Comparison of ENCODE assay signal across 16 mouse cellular contexts in genomic region chr3:116105713-116106112, GRCm38 (mm10). TPM values are rescaled to one million over a fixed set of nuclear protein-coding genes. Genes with fewer than 3 reads are reported as not detected.
DNase-seq lines count a peak whose midpoint lies in the region; ATAC-seq lines count a peak whose summit lies in the region.
"Had no signal": no experiment of that assay in that cellular context is flagged by ENCODE, and none has a peak within 500 bp of the region (broad histone marks: within the 10 kb centered on the region; RNA-seq: fewer than 3 reads in every experiment).

No protein-coding gene starts in this region.

- H3K27ac ChIP-seq in heart, embryonic 11.5 days (ENCODE audit: low read depth, low read length): no peak overlapping the region
- no peak overlapping the region for H3K27ac ChIP-seq in embryonic facial prominence, embryonic 11.5 days (replicated peaks; ENCODE audit: low read depth, low read length)
- H3K27ac ChIP-seq in hindbrain, embryonic 12.5 days: peak overlapping the region; percentile 41; the same call in 1 of the 2 replicates
- no peak overlapping the region for H3K27ac ChIP-seq in midbrain, embryonic 15.5 days
- H3K27ac ChIP-seq: gastrocnemius, adult 2 months; liver, embryonic 15.5 days had no signal

- no peaks in the 10 kb centered on the region for H3K27me3 ChIP-seq in heart, embryonic 11.5 days (ENCODE audit: control insufficient read depth, insufficient read depth, low read length)
- no peaks in the 10 kb centered on the region for H3K27me3 ChIP-seq in embryonic facial prominence, embryonic 11.5 days (ENCODE audit: control insufficient read depth, insufficient read depth, low read length)
- no peaks in the 10 kb centered on the region for H3K27me3 ChIP-seq in hindbrain, embryonic 12.5 days
- H3K27me3 ChIP-seq in midbrain, embryonic 15.5 days (replicated peaks): no peaks in the 10 kb centered on the region
- H3K27me3 ChIP-seq: liver, embryonic 15.5 days had no signal

- H3K4me3 ChIP-seq in heart, embryonic 11.5 days (ENCODE audit: low read depth, low read length): no peak overlapping the region
- no peak overlapping the region for H3K4me3 ChIP-seq in embryonic facial prominence, embryonic 11.5 days (ENCODE audit: low read depth, low read length)
- H3K4me3 ChIP-seq in hindbrain, embryonic 12.5 days: peak overlapping the region; percentile 24; the same call in 1 of the 2 replicates
- no peak overlapping the region for H3K4me3 ChIP-seq in midbrain, embryonic 15.5 days
- H3K4me3 ChIP-seq: liver, embryonic 15.5 days; myocyte had no signal

- H3K4me1 ChIP-seq in heart, embryonic 11.5 days (ENCODE audit: control insufficient read depth, insufficient read depth, low read length): no peaks in the 10 kb centered on the region
- no peaks in the 10 kb centered on the region for H3K4me1 ChIP-seq in embryonic facial prominence, embryonic 11.5 days (ENCODE audit: control insufficient read depth, insufficient read depth, low read length)
- H3K4me1 ChIP-seq in hindbrain, embryonic 12.5 days: peaks cover 4% of the 10 kb centered on the region
- H3K4me1 ChIP-seq in midbrain, embryonic 15.5 days: no peaks in the 10 kb centered on the region; the same call in none of the 2 replicates
- H3K4me1 ChIP-seq: liver, embryonic 15.5 days had no signal

- peak overlapping the region; percentile 64; the same call in 1 of the 2 replicates for H3K4me2 ChIP-seq in heart, embryonic 11.5 days
- no peak overlapping the region for H3K4me2 ChIP-seq in embryonic facial prominence, embryonic 11.5 days (ENCODE audit: low read depth, low read length)
- peak overlapping the region; percentile 53 for H3K4me2 ChIP-seq in hindbrain, embryonic 12.5 days (replicated peaks)
- peak overlapping the region; percentile 58 for H3K4me2 ChIP-seq in midbrain, embryonic 15.5 days

- WGBS in heart, embryonic 11.5 days (ENCODE audit: insufficient replicate concordance): 87% methylated on average over 5 of the region's 5 CpGs
- 68% methylated on average over 5 of the region's 5 CpGs for WGBS in embryonic facial prominence, embryonic 11.5 days
- WGBS in hindbrain, embryonic 12.5 days: 86% methylated on average over 5 of the region's 5 CpGs
- WGBS in midbrain, embryonic 15.5 days: 92% methylated on average over 5 of the region's 5 CpGs

- ATAC-seq in heart, embryonic 11.5 days (replicated peaks; ENCODE audit: insufficient number of reproducible peaks, low FRiP score, low TSS enrichment): no peak
- ATAC-seq in embryonic facial prominence, embryonic 11.5 days (replicated peaks; ENCODE audit: insufficient number of reproducible peaks, low FRiP score, low TSS enrichment, low read depth): 0 out of 2 replicates have a peak, but pooled peaks have one; percentile 65
- no peak for ATAC-seq in hindbrain, embryonic 12.5 days (ENCODE audit: low FRiP score)
- peak; percentile 43; the same call in 1 of the 2 replicates for ATAC-seq in midbrain, embryonic 15.5 days (replicated peaks)

- no peaks in the 10 kb centered on the region for H3K9me3 ChIP-seq in heart, embryonic 11.5 days (replicated peaks; ENCODE audit: control insufficient read depth, low read length)
- H3K9me3 ChIP-seq in embryonic facial prominence, embryonic 11.5 days (replicated peaks; ENCODE audit: control insufficient read depth, low read length): no peaks in the 10 kb centered on the region
- H3K9me3 ChIP-seq in hindbrain, embryonic 12.5 days (replicated peaks): no peaks in the 10 kb centered on the region
- no peaks in the 10 kb centered on the region for H3K9me3 ChIP-seq in midbrain, embryonic 15.5 days
- H3K9me3 ChIP-seq: liver, embryonic 15.5 days had no signal

- no peaks in the 10 kb centered on the region for H3K36me3 ChIP-seq in heart, embryonic 11.5 days (ENCODE audit: control insufficient read depth, insufficient read depth, low read length)
- no peaks in the 10 kb centered on the region for H3K36me3 ChIP-seq in embryonic facial prominence, embryonic 11.5 days (replicated peaks; ENCODE audit: control insufficient read depth, insufficient read depth, low read depth, low read length)
- H3K36me3 ChIP-seq in hindbrain, embryonic 12.5 days: no peaks in the 10 kb centered on the region
- H3K36me3 ChIP-seq in midbrain, embryonic 15.5 days (replicated peaks): no peaks in the 10 kb centered on the region

- H3K9ac ChIP-seq in heart, embryonic 11.5 days (ENCODE audit: low read depth, low read length): no peak overlapping the region
- no peak overlapping the region for H3K9ac ChIP-seq in embryonic facial prominence, embryonic 11.5 days (replicated peaks; ENCODE audit: low read length)
- no peak overlapping the region for H3K9ac ChIP-seq in hindbrain, embryonic 12.5 days
- no peak overlapping the region for H3K9ac ChIP-seq in midbrain, embryonic 15.5 days
- H3K9ac ChIP-seq: liver, embryonic 15.5 days had no signal

- intact Hi-C loops in heart, postnatal 25 days (cut with DNase I): no loop called here

- DNase-seq in heart, postnatal 25 days (ENCODE audit: low spot score): no peak
- DNase-seq in embryonic facial prominence, embryonic 11.5 days (ENCODE audit: low spot score): peak; percentile 43
- DNase-seq in spleen, adult 18-20 months: no peak
- no peak for DNase-seq in testis, postnatal 10 days (ENCODE audit: low spot score)
- DNase-seq in frontal cortex, adult 2 months (ENCODE audit: extremely low spot score in 1 of 2, low spot score in 1 of 2): no peak
- DNase-seq: B cell, adult 2 months; cerebellum, adult 2 months; gastrocnemius, adult 2 months; lung, postnatal 36 days; thymus, postnatal 14 days had no signal

RNA-seq across cellular contexts. Expression of gene Vcam1, which starts 23.8 kb away (rescaled TPM):
- 60.9 and 76.0 TPM in 2 replicates for polyA plus RNA-seq in heart, embryonic 11.5 days (2014; fragmentation: Nextera tagmentation; extraction: Ambion mirVana)
- total RNA-seq in heart, postnatal 25 days (2021): 10 to 100 TPM; 14.7 to 17.1 TPM
- polyA plus RNA-seq in embryonic facial prominence, embryonic 11.5 days (2014; fragmentation: Nextera tagmentation; extraction: Ambion mirVana): 69.3 and 75.4 TPM in 2 replicates
- 81.2 and 90.2 TPM in 2 replicates for polyA plus RNA-seq in hindbrain, embryonic 12.5 days (2016; fragmentation: Nextera tagmentation; extraction: Ambion mirVana)
- 32.6 and 38.6 TPM in 2 replicates for polyA plus RNA-seq in midbrain, embryonic 15.5 days (2015; fragmentation: Nextera tagmentation; extraction: Ambion mirVana)
- 15.1 and 19.2 TPM in 2 replicates for polyA plus RNA-seq in frontal cortex, adult 2 months (2012; rRNA removed)
- total RNA-seq: MEL had no signal

Comparison
In these comparisons a context has a peak if more than half of its experiments do, and no peak if none do; other contexts are left out.
1. ATAC-seq: peak in embryonic facial prominence, embryonic 11.5 days (single experiment) and midbrain, embryonic 15.5 days (single experiment); none in heart, embryonic 11.5 days (single experiment) and hindbrain, embryonic 12.5 days (single experiment).